Mouse (Mus musculus) retina, postnatal 7 days (tissue): Measurements from ENCODE around the gene Gpc6.

Experiments used
- DNase-seq: peaks from one replicate; pipeline ENCODE4 v3.0.0-alpha.2; 2012; ENCODE audit warnings: low read depth, low spot score

Gene Gpc6

DNA sequence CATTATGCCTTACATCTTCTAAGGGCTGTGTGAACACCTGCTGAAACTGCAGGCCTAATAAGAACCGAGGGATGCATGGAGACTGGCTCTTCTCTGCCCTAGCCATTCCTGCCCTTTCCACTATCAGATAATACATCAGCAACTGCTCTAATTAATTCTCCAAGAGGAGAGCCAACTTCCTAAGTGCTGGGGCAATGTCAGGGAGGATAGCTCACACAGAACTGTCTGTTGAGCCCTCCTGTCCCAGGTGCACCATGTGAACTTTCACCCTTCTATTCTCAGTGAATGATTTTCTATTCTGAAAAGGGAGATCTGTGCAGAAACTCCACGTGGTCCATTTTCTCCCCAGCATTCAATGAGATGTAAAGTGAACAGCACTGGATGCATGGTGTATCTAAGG lies 136.0 kb downstream of the Gpc6 start:
- DNase-seq = no peak

DNA sequence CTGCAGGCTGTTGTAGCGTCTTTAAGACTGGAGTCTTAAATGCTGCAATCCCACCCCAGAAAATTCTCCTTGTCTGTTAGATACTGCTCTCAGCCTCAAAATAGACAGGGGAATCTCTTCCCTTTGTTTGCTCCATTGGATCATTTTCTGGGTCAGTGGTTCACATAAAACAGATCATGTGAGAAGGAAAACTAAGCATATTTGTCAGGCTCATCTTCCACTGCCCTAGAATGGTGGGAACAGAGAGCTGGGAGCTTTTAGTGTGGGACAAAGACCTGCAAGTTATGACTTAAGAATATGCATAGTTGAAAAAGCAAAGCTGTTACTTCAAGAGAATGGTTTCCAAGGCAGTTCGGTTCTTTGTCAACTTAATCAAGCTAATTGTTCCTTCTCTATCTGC lies 136.4 kb downstream of the Gpc6 start:
- DNase-seq = peak; percentile 13

GRCm38 (mm10) chr14:117068179-117068578 lies 143.1 kb downstream of the Gpc6 start:
- DNase-seq = no peak

DNA sequence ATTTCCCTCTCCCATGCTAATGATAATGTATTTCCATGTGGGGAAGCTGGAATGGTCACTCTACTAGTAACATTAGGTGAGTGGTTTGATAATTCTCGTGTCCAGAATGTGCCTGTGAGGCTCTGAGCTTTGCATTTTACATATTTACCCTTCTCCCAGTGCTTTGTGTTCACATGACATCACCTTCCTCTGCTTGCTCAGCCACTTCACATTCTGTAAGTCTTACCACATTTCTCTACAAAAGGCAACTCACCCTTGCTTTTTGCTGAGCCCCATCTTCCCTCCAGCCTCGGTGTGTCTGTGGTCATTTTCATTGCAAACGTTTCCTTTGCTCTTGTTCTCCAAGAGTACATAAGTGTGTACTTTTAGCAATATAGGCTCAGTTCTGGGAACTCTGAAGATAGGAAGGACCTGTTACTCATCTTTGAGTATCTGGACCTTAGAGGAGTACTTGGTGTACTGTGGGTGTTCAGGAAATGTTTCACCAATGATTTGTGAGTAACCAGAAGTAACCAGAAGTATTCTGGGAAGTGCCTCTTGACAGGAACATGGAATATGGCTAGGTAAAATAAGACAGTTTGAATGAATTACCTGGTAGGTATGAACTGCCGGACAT lies 145.5 kb downstream of the Gpc6 start:
- DNase-seq = no peak

DNA sequence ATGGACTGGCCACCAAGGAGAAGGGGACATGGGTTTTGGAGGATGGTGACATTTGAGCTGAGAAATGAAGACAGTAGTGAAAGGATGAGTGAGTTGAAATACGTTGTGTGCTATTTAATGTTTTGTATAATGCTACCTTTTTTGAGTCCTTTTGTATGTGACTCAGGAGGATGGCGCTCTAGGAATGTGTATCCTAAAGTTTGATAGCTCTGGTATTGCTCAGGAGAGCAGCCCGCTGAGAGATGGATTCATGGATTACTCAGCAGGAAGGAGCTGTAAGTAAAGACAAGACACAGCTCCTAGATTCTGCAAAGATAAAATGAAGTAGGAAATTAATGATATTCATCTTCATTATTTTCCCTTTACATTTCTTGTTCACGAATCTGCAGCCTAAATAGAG lies 168.5 kb downstream of the Gpc6 start:
- DNase-seq = no peak

GRCm38 (mm10) chr14:117106900-117107299 lies 181.8 kb downstream of the Gpc6 start:
- DNase-seq = no peak

- DNase-seq = no peak
These were observed 188.0 kb downstream of the Gpc6 start for GRCm38 (mm10) chr14:117113153-117113552.

DNA sequence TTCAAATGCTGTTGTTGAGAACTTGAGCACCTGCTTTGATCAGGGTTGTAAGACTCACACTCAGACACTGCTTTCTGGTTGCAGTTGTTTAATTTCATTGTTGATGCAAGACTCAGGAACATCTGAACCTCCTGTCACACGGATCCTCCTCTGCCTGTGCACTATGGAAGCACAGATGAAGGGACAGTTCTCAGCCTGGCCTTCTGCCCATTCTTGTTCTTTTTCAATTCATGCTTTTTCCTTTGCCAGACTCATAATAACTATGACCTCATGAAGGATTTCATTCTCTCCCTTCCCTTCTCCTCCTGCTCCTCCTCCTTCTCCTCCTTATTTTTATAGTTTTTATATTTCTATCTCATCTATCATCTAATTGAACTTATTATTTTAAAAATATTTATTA lies 196.9 kb downstream of the Gpc6 start:
- DNase-seq = no peak

DNA sequence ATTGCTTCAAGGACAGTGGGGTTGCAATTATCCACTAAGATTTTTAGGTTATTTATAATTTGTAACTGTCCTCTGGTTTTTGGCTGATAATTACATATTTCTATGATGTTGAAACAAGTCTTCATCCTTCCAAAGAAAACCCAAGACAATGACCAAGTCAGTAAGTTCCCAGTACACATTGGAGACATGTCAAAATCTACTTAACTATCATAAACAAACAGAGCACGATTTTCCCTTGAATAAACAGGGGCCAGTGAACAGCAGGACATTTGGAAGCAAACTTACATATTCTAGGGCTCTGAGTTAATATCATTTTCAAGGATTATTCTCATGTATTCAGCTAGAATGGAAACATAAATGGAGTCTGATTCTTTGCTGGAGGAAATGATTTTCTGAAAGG lies 205.2 kb downstream of the Gpc6 start:
- no peak for DNase-seq

- DNase-seq = no peak
These were observed 206.2 kb downstream of the Gpc6 start for GRCm38 (mm10) chr14:117131324-117131723.

- peak; percentile 21 for DNase-seq
These were observed 216.1 kb downstream of the Gpc6 start for GRCm38 (mm10) chr14:117141077-117141848.

- no peak for DNase-seq
These were observed 221.0 kb downstream of the Gpc6 start for GRCm38 (mm10) chr14:117146089-117146488.

DNA sequence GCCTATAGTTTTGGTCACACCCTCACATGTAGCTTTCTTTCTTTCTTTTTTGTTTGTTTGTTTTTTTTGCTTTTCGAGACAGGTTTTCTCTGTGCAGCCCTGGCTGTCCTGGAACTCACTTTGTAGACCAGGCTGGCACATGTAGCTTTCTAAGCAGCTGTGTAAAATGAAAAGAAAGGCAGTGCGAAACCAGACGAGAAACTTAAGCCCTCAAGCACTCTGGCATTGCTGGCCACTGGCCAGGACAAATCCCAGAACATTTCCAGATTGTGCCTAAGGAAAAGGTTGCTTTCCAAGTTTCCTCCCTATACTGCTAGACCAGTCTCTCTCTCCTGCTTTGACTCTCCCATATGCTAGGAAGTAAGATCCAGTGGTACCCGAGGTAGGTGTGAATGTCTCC lies 221.6 kb downstream of the Gpc6 start:
- no peak for DNase-seq

DNA sequence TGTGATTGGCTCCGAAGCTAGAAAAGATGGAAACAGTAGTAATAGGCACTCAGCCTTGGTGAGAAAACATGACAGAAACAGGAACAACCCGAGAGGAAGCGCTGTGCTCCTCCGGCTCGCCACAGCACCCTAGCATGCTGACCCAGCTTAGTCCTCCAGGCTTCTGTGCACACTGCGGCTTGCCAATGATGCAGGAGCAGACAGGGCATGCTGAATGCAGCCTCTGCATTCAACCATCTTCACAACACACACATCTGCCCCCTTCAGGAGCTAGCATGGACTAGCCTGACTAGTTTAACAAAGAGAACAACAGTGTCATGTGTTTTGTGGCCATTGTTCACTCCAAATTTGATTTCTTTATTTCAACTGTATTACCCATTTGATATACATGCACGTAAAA lies 226.5 kb downstream of the Gpc6 start:
- no peak for DNase-seq

- no peak for DNase-seq
These were observed 230.9 kb downstream of the Gpc6 start for GRCm38 (mm10) chr14:117155884-117156465.

- no peak for DNase-seq
These were observed 232.3 kb downstream of the Gpc6 start for GRCm38 (mm10) chr14:117157426-117157825.

- DNase-seq = no peak
These were observed 241.2 kb downstream of the Gpc6 start for GRCm38 (mm10) chr14:117166350-117166749.

DNA sequence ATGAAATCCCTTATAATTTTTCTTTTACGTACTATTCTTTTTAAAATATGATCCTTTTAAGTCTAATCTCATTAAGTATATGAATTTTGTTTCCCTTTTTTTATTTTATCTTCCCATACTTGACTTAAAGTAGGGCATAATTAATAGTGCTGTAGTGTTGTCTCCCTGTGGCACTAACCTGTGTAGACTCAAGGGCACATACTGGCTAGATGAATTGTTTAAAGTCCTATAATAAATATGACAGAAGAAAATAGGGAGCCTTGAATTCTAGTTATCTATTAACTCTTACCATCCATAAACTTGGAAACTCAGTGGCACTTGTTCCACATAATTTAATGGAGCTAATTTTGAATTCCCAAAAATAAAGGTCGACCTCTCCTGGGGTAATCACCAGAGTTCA lies 268.2 kb downstream of the Gpc6 start:
- no peak for DNase-seq

- no peak for DNase-seq
These were observed 276.9 kb downstream of the Gpc6 start for GRCm38 (mm10) chr14:117202012-117202411.

GRCm38 (mm10) chr14:117203960-117204359 lies 278.8 kb downstream of the Gpc6 start:
- DNase-seq = no peak

GRCm38 (mm10) chr14:117214373-117214772 lies 289.3 kb downstream of the Gpc6 start:
- no peak for DNase-seq

DNA sequence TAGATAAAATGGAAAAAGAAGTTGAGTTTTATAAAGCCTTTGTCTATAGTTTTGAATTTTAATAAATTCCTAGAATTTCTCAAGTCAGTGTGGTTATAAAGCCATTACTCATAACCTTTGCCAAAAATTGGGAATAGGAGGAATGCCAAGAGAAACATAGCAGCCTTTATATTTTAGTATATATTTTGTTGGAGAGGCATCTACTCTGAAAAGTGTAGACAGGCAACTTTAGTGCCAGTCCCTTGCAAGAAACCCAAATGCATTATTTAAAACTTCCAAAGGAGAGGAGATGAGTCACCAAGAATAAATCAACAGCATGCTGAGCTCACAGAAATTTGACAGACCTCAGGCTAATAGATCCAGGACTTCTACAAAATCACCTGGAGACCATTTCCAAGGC lies 301.8 kb downstream of the Gpc6 start:
- no peak for DNase-seq

DNA sequence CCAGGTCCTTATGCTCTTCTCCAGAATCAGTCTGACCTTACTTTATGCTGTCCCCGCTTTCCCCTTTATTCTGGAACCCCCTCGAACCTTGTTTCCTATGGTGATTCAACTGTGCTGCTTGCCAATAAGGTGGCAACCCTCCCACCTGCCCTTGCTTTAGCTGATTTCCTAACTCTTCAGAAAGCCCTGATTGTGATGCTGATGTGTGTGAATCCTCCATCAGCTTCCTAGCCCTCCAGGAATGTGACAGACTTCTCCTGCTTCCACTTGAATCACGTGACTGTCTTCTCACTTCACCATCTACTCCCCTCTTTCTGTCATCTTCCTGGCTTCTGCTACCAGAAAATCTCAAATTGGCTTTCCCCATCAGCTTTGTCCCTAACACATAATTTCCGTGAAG lies 305.4 kb downstream of the Gpc6 start:
- DNase-seq = no peak
